Mouse (Mus musculus) gastrocnemius, postnatal 14 days (tissue): ENCODE data around the gene Tcp11l1. TPM values are rescaled to one million over a fixed set of nuclear protein-coding genes. Genes with fewer than 3 reads are reported as not detected.

Experiments
- DNase-seq: peaks from one replicate; pipeline ENCODE4 v3.0.0; 2021; ENCODE audit warnings: mixed read lengths
- intact Hi-C: fragments of 180-260 bp; cut with DNase I; formaldehyde crosslinking; loops from one replicate; pipeline ENCODE4 v1.15.1; 2025; ENCODE audit warnings: low total_unique reads
- total RNA-seq, 2 experiments: library from RNA; stranded (reverse); gene quantifications; 2 replicates each; pipeline ENCODE4 v1.2.3; 2021

Tcp11l1 gene
- total RNA-seq, 2 experiments from 2014 or later: 4.5 TPM

DNA sequence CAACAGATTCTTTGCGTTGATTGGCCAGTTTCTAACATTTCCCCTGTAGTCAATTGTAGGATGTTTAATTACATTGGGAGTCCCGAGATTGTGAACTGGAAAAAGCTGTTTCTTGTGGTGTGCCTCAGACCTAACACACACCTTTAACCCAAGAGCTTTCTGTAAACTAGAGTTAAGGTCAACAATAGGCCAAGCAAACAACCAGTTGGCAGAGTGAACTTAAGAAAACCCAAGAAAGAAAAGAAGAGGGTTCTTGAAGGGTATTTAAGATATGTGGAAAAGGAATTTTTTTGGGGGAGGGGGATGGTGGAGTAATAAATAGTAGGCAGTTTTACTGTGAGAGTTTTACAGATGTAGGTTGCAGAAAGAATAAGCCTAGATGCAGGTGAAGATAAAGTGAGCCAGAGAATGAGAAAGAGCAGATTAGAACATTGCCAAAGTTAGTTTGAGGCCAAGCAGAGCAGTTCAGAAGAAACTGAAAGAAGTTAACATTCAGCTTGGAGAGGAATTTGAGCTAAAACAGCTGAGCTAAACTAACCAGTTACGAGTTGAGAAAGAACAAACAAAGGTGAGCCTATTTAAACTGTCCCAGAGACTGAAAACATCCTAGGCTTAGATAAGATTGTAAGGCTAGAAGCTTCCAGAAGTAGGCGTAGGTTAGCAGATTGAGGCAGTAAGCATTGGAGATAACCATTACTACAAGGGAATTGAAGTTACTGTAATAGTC is 95.8 kb downstream of the Tcp11l1 start:
- intact Hi-C loops: no loop called here
- no peak for DNase-seq

DNA sequence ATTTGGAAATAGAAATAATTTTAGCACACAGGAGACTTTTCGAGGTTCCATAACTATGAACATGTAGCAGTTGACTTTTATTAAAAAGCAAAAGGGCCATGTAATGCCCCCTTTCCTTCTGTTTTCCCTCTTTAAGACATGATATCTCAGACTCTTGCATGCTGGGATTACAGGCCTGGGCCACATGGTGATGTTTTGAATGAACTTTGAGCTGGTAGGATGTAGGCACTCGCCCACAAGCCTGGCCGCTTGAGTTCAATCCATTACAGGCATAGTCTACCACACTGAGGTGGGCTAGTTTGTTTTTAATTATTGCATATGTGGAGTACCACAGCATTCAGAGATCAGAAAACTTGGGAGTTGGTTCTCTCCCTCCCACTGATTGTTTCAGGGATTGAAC is 97.2 kb downstream of the Tcp11l1 start:
- no peak for DNase-seq

More for the DNA sequence above, 97.2 kb downstream of the Tcp11l1 start:
- intact Hi-C loops: no loop called here

Other genes starting within 250 kb of the Tcp11l1 start
- 100 to 1,000 TPM; 142 to 158 TPM for gene Hipk3, start 217.7 kb downstream of the Tcp11l1 start, total RNA-seq
- gene Cstf3, start 121.6 kb downstream of the Tcp11l1 start, total RNA-seq: 10 to 100 TPM in 1 of 2 experiments, 1 to 10 TPM in 1; 9.9 to 11.4 TPM
- gene Pin1rt1, start 4.2 kb upstream of the Tcp11l1 start, total RNA-seq: not detected
- 1 to 10 TPM in 1 of 2 experiments, under 1 TPM in 1; 0.97 to 1.7 TPM for gene Depdc7, start 30.7 kb upstream of the Tcp11l1 start, total RNA-seq
- gene Qser1, start 104.6 kb upstream of the Tcp11l1 start, total RNA-seq: 10 to 100 TPM; 27.2 to 28.4 TPM
- gene Prrg4, start 137.7 kb upstream of the Tcp11l1 start, total RNA-seq: 1 to 10 TPM in 1 of 2 experiments, under 1 TPM in 1; 0.51 to 1.3 TPM
- 1 to 10 TPM; 4.0 to 4.4 TPM for gene Ccdc73, start 155.6 kb upstream of the Tcp11l1 start, total RNA-seq